Mouse (Mus musculus) Muller cell, postnatal 12 days (primary cell): Measurements from ENCODE around the gene Chrna3.

ENCODE experiments used
- DNase-seq: peaks from one replicate; pipeline ENCODE4 v3.0.0-alpha.2; 2015; ENCODE audit errors: inconsistent ontology term

Chrna3 gene

GRCm38 (mm10) chr9:55026275-55026663, at the start of gene Chrna3:
TSS of gene Chrna3 (minus strand) at chr9:55026562.
- peak; percentile 59 for DNase-seq

- DNase-seq, result no peak
These were observed 41.6 kb upstream of the Chrna3 start for GRCm38 (mm10) chr9:55067965-55068265.

GRCm38 (mm10) chr9:55067260-55067964, 41.0 kb upstream of the Chrna3 start:
- peak; percentile 96 for DNase-seq

- no peak for DNase-seq
These were observed 38.9 kb upstream of the Chrna3 start for GRCm38 (mm10) chr9:55065241-55065640.

GRCm38 (mm10) chr9:55058067-55058466, 31.7 kb upstream of the Chrna3 start:
- no peak for DNase-seq

- DNase-seq, result no peak
These were observed 29.1 kb upstream of the Chrna3 start for GRCm38 (mm10) chr9:55055386-55055930.

GRCm38 (mm10) chr9:55048211-55048880, 22.0 kb upstream of the Chrna3 start, which contains the start of gene Chrnb4:
TSS of gene Chrnb4 (minus strand) at chr9:55048779.
- peak; percentile 47 for DNase-seq

- peak; percentile 41 for DNase-seq
These were observed 20.4 kb upstream of the Chrna3 start for GRCm38 (mm10) chr9:55046764-55047163.

- DNase-seq, result no peak
These were observed 18.6 kb upstream of the Chrna3 start for GRCm38 (mm10) chr9:55045001-55045400.

- no peak for DNase-seq
These were observed 17.3 kb upstream of the Chrna3 start for GRCm38 (mm10) chr9:55043688-55044087.

- no peak for DNase-seq
These were observed 15.0 kb upstream of the Chrna3 start for GRCm38 (mm10) chr9:55041389-55041788.

- no peak for DNase-seq
These were observed 13.6 kb upstream of the Chrna3 start for GRCm38 (mm10) chr9:55039983-55040382.

GRCm38 (mm10) chr9:55038948-55039347, 12.6 kb upstream of the Chrna3 start:
- DNase-seq, result no peak

GRCm38 (mm10) chr9:55031435-55032167, 5.2 kb upstream of the Chrna3 start:
- peak; percentile 67 for DNase-seq

GRCm38 (mm10) chr9:55025534-55026274, 658 bp downstream of the Chrna3 start:
- DNase-seq, result no peak

GRCm38 (mm10) chr9:55023902-55024583, 2.3 kb downstream of the Chrna3 start:
- peak; percentile 59 for DNase-seq

GRCm38 (mm10) chr9:55023326-55023725, 3.0 kb downstream of the Chrna3 start:
- DNase-seq, result no peak

- DNase-seq, result no peak
These were observed 9.4 kb downstream of the Chrna3 start for GRCm38 (mm10) chr9:55016926-55017325.

GRCm38 (mm10) chr9:55010588-55011350, 15.6 kb downstream of the Chrna3 start:
- no peak for DNase-seq

GRCm38 (mm10) chr9:55009692-55010091, 16.7 kb downstream of the Chrna3 start:
- no peak for DNase-seq
